Mouse (Mus musculus) adipose tissue, adult 10 weeks (tissue): Measurements from ENCODE around the gene Exosc10. TPM values are rescaled to one million over a fixed set of nuclear protein-coding genes. Genes with fewer than 3 reads are reported as not detected.

Source experiments
- polyA plus RNA-seq: library from polyadenylated mRNA; stranded (reverse); fragments of 350-450 nt; fragmentation: Illumina TruSeq; extraction: RNeasy Lipid Tissue Mini Kit (QIAGEN cat#74804); gene quantifications from one replicate; pipeline ENCODE4 v1.2.3, GENCODE M21; 2014; ENCODE audit warnings: low read depth, low replicate concordance

Gene Exosc10
- 32.8 TPM for polyA plus RNA-seq

DNA sequence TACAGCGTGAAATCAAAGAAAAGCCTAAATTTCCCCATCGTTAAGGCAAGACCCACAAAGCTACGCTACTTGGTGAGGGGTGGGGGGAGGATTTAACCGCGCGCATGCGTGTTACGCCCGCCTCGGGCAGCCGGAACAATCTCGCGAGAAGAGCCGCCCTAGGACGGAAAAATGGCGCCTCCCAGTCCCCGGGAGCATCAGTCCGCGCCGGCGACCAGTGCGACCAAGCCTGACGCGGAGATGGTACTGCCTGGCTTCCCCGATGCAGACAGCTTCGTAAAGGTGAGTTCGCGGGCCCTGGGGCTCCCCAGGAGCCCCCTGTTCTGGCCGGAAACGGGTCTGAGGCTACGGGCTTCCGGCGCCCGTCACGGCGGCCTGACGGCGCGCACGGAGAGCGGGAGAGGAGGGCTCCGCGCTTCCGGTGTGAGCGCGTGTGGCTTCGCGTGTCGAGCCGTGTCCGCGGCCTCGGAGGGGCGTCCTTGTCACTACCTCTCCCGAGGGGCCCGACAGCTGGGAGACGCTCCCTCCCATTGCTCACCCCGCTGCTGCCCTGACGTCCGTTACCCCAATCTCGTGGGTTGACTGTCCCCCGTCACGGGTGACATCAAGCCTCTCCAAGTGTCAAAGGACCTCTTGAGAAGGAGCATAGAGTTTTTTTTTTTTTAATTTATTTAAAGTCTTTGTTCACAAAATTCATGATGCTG lies at the start of gene Exosc10:
Gene Exosc10, plus strand, starts transcription at position 133 of the 704 bp plus-strand sequence.

DNA sequence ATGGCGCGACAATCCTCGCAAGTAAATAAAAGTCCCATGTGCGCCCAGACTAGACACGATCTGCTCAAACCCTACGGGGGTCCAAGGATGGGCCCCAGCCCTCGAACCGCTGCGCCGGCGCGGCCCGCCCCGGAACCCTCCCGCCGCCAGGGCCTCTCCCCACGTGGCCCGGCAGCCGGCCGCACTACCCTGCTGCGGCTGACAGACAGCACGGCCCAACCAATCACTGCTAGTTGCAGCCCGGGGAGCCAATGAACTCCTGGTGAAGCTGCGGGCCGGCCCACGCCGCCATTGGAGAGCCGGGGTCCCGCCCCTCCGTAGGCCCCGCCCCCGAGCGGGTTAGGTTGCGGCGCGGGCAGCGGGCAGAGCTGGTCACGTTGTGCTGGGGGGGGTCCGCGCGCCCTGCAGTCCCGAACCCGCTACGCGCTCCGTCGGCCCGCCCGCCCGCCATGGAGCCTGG lies 33.0 kb downstream of the Exosc10 start, which contains the start of gene Srm:
Gene Srm, plus strand, starts transcription at position 333 of the 460 bp plus-strand sequence.

DNA sequence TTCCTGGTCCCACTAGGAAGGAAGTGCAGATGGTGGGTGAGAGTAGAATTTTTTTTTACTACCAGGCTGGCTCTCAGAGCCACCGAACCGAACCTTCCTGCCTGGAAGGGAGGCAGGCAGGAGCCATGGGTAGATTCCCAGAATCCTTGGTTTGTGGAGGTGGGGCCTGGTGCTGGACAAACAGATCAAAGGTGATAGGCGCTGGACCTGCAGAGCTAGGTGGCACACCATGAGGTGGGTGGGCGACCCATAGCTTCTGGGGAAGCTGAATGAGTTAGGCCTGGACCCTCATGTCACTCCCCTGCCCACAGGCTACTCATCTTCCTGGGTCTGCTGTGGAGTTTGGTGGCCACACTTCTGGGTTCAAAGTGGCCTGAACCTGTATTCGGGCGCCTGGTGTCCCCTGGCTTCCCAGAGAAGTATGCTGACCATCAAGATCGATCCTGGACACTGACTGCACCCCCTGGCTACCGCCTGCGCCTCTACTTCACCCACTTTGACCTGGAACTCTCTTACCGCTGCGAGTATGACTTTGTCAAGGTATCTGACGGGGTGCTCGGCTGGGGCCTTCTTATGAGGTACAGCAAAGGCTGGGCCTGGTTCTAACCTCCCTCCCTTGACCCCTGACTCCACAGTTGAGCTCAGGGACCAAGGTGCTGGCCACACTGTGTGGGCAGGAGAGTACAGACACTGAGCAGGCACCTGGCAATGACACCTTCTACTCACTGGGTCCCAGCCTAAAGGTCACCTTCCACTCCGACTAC lies 44.3 kb downstream of the Exosc10 start, which contains the start of gene Masp2:
Gene Masp2, plus strand, starts transcription at position 198 of the 764 bp plus-strand sequence.

DNA sequence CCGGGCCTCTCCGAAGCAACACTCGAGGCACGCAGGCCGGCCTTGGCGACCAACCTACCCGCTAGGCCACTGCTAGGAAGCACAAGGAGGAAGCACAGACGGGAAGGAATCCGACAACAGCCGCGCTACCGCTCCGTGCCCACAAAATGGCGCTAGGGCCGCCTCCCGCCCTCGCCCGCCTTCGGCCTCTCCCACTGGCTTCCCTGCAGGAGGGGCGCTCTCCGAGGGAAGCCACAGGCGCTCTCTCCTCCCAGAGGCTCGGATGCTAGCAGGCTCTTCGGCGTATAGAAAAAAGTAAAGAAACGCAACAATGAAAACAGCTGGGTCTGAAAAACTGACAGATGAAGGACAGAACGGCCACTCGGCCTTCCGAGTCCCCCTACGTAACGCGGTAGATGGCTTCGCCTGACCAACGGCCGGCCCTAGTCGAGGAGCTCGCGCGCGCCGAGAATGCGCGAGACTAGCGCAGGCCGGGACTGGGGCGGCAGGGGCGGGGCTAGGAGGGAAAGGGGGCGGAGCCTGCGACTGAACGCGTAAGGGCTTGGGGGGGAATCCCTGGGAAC lies 68.5 kb downstream of the Exosc10 start, which contains the start of gene Tardbp:
Gene Tardbp, minus strand, starts transcription at position 397 of the 563 bp plus-strand sequence.

Other genes starting within 250 kb of the Exosc10 start
- gene Ubiad1, start 113.7 kb upstream of the Exosc10 start, polyA plus RNA-seq, result 10.9 TPM
- gene Mtor, start 109.8 kb upstream of the Exosc10 start, polyA plus RNA-seq, result 31.7 TPM
- gene Angptl7, start 58.0 kb upstream of the Exosc10 start, polyA plus RNA-seq, result 10.4 TPM
- gene Srm, start 33.1 kb downstream of the Exosc10 start, polyA plus RNA-seq, result 45.9 TPM
- gene Masp2, start 44.1 kb downstream of the Exosc10 start, polyA plus RNA-seq, result 0.62 TPM
- 234 TPM for gene Tardbp, start 68.6 kb downstream of the Exosc10 start, polyA plus RNA-seq
- not detected for gene Gm572, start 84.9 kb downstream of the Exosc10 start, polyA plus RNA-seq
- 4.8 TPM for gene Casz1, start 246.0 kb downstream of the Exosc10 start, polyA plus RNA-seq